Mouse (Mus musculus): ENCODE data around the gene Pacsin1. TPM values are rescaled to one million over a fixed set of nuclear protein-coding genes. Genes with fewer than 3 reads are reported as not detected.

Gene Pacsin1
- polyA plus RNA-seq, 1 experiment from 2014 or later: 1.3 TPM

DNA sequence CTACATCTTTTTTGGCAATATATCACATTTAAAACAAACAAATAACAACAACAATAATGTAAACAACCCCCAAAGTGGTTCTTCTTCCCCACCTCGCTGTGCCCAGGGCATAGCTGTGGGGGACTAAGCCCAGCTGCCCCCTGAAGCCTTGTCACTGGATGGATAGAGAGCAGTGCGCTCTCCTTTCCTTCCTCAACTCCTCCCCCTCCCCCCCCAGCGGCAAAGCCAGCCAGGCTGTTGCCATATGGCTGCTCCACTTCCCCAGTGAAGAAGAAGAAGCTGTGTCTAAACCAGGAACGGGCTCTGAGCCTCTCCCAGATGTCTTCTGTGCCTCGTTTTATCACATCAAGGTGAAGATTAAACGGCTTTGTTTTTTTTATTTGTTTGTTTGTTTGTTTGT lies 12.2 kb upstream of the Pacsin1 start:
- Histone ChIP-seq H3K4me3 (ENCODE audit: low read length) (no peak overlapping the region), H3K4me1 (ENCODE audit: control insufficient read depth, insufficient read depth, low read length) (peaks cover 10% of the 10 kb centered on the region), H3K4me2 (replicated peaks; ENCODE audit: low read depth, low read length) (no peak overlapping the region), H3K27me3 (ENCODE audit: control insufficient read depth, insufficient read depth, low read length) (no peaks in the 10 kb centered on the region), H3K9me3 (ENCODE audit: control insufficient read depth, low read length) (no peaks in the 10 kb centered on the region), H3K27ac (ENCODE audit: low read depth, low read length) (no peak overlapping the region), H3K9ac (ENCODE audit: low read depth, low read length) (no peak overlapping the region), H3K36me3 (ENCODE audit: control insufficient read depth, insufficient read depth, low read length) (no peaks in the 10 kb centered on the region)
- WGBS: 26% methylated on average over 6 of the region's 6 CpGs
- no peak for ATAC-seq (ENCODE audit: low FRiP score, low TSS enrichment)

DNA sequence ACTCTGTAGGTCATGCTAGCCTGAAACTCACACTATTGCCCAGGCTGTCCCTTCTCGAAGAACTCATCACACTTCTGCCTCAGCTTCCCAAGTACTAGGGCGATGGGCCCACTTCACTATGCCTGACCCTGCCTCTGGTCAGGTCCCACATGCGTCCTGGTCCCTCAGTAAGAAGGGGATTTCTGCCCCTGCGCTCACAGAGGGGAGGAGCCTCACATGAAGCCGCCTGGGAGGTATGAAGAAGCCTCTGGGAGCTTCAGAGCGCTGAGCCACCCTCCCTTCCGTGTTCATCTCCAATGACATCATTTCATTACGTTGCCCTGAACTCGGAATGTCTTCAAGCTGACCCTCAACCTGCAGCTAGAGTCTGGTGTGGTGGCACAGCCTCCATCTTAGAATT lies 11.6 kb upstream of the Pacsin1 start:
- Histone ChIP-seq H3K27ac (ENCODE audit: low read depth, low read length) (no peak overlapping the region), H3K9me3 (ENCODE audit: control insufficient read depth, low read length) (no peaks in the 10 kb centered on the region), H3K4me1 (ENCODE audit: control insufficient read depth, insufficient read depth, low read length) (peaks cover 10% of the 10 kb centered on the region), H3K36me3 (ENCODE audit: control insufficient read depth, insufficient read depth, low read length) (no peaks in the 10 kb centered on the region), H3K4me3 (ENCODE audit: low read length) (no peak overlapping the region), H3K27me3 (ENCODE audit: control insufficient read depth, insufficient read depth, low read length) (no peaks in the 10 kb centered on the region), H3K4me2 (replicated peaks; ENCODE audit: low read depth, low read length) (no peak overlapping the region), H3K9ac (ENCODE audit: low read depth, low read length) (no peak overlapping the region)
- ATAC-seq (ENCODE audit: low FRiP score, low TSS enrichment): no peak
- 82% methylated on average over 9 of the region's 9 CpGs for WGBS

DNA sequence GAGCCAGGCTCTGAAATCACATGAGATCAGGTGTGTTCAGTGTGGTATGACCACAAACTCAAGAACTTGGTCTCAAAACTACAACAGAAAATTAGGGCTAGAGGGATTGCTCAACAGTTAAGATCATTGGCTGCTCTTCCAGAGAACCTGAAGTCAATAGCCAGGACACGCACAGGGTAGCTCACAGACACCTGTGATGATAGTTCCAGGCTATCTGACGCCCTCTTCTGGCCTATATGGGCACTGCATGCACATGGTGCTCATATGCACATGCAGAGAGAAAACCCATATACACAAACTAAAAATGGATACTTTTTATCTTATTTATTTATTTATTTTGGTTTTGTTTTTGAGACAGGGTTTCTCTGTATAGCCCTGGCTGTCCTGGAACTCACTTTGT lies 10.7 kb upstream of the Pacsin1 start:
- WGBS: 55% methylated on average over 2 of the region's 2 CpGs

DNA sequence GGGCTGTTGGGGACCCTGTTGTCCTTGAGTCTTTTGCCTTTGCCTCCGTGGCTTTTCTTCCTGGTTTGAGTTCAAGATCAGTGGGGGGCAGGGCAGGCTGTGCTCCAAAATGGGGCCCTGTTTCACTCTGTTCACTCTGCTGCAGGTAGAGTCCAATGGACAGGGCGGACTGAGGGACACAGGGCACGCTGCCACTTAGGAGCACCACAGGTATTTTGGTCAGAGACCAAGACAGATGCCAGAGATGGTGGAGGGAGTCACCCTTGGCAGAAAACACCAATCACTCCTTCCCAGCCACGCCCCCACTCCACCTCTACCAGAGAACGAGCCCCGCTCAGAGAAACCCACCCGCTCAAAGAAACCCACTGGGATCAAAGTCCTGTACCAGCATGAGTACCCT lies 9.5 kb upstream of the Pacsin1 start:
- Histone ChIP-seq H3K4me3 (ENCODE audit: low read length) (no peak overlapping the region), H3K9me3 (ENCODE audit: control insufficient read depth, low read length) (no peaks in the 10 kb centered on the region), H3K27ac (ENCODE audit: low read depth, low read length) (no peak overlapping the region), H3K4me1 (ENCODE audit: control insufficient read depth, insufficient read depth, low read length) (peaks cover 10% of the 10 kb centered on the region), H3K4me2 (replicated peaks; ENCODE audit: low read depth, low read length) (no peak overlapping the region), H3K27me3 (ENCODE audit: control insufficient read depth, insufficient read depth, low read length) (no peaks in the 10 kb centered on the region; the same call in 1 of the 2 replicates), H3K9ac (ENCODE audit: low read depth, low read length) (no peak overlapping the region), H3K36me3 (ENCODE audit: control insufficient read depth, insufficient read depth, low read length) (no peaks in the 10 kb centered on the region)
- no peak for ATAC-seq (ENCODE audit: low FRiP score, low TSS enrichment)
- WGBS: 47% methylated on average over 7 of the region's 7 CpGs

More for the DNA sequence above, 10.7 kb upstream of the Pacsin1 start:
- no peak for ATAC-seq (ENCODE audit: low FRiP score, low TSS enrichment)
- Histone ChIP-seq H3K9me3 (ENCODE audit: control insufficient read depth, low read length) (no peaks in the 10 kb centered on the region), H3K27ac (ENCODE audit: low read depth, low read length) (no peak overlapping the region), H3K9ac (ENCODE audit: low read depth, low read length) (no peak overlapping the region), H3K27me3 (ENCODE audit: control insufficient read depth, insufficient read depth, low read length) (no peaks in the 10 kb centered on the region), H3K4me1 (ENCODE audit: control insufficient read depth, insufficient read depth, low read length) (peaks cover 10% of the 10 kb centered on the region), H3K4me3 (ENCODE audit: low read length) (no peak overlapping the region), H3K4me2 (replicated peaks; ENCODE audit: low read depth, low read length) (no peak overlapping the region), H3K36me3 (ENCODE audit: control insufficient read depth, insufficient read depth, low read length) (no peaks in the 10 kb centered on the region)

DNA sequence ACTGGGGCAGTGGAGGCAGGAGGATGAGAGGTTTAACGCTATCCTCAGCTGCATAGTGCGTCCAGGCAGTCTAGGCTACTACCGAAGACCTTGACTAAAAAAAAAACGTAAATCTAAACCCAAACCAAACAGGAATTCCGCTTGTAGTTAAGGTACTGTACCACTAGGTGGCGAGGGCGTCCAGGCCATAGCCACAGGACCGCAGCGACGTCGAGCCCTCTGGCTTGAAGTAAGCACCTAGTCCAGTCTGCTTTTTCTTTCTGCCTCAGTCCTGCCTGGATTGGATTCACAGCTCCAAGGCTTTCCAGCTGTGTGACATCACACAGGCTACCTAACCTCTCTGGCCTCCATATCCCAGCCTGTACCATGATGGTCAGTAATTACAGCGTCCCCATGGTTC lies 5.1 kb upstream of the Pacsin1 start:
- no peaks in the 10 kb centered on the region for H3K9me3 ChIP-seq (ENCODE audit: control insufficient read depth, low read length)
- H3K27ac ChIP-seq (ENCODE audit: low read depth, low read length): no peak overlapping the region
- H3K4me2 ChIP-seq (replicated peaks; ENCODE audit: low read depth, low read length): no peak overlapping the region
- no peak overlapping the region for H3K4me3 ChIP-seq (ENCODE audit: low read length)
- ATAC-seq (ENCODE audit: low FRiP score, low TSS enrichment): 0 out of 2 replicates have a peak, but pooled peaks have one; percentile 10
- 5% methylated on average over 12 of the region's 12 CpGs for WGBS
- H3K36me3 ChIP-seq (ENCODE audit: control insufficient read depth, insufficient read depth, low read length): no peaks in the 10 kb centered on the region
- H3K4me1 ChIP-seq (ENCODE audit: control insufficient read depth, insufficient read depth, low read length): no peaks in the 10 kb centered on the region
- no peak overlapping the region for H3K9ac ChIP-seq (ENCODE audit: low read depth, low read length)
- peaks cover 9% of the 10 kb centered on the region for H3K27me3 ChIP-seq (ENCODE audit: control insufficient read depth, insufficient read depth, low read length)

DNA sequence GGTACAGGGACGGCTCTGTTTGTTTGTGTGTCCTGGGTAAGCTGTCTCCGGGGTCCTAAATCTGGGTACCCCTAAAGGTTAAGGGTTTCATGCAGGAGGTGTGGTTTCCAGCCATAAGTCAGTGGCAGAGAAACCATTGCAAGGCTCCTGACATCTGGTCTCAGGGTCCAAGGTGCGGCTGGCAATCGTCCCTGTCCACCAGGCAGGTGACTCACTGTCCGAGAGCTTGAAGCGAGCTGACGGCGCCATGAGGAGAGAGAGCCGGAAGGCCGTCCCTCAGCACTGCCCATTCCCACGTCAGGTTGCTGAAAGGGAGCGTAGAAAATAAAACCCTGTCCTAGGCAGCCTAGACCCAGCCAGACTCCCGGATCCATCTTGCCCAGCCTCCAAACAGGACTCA lies 4.7 kb upstream of the Pacsin1 start:
- Histone ChIP-seq H3K9me3 (ENCODE audit: control insufficient read depth, low read length) (no peaks in the 10 kb centered on the region), H3K27me3 (ENCODE audit: control insufficient read depth, insufficient read depth, low read length) (peaks cover 14% of the 10 kb centered on the region), H3K4me1 (ENCODE audit: control insufficient read depth, insufficient read depth, low read length) (peaks cover 3% of the 10 kb centered on the region; the same call in 1 of the 2 replicates), H3K4me3 (ENCODE audit: low read length) (no peak overlapping the region), H3K36me3 (ENCODE audit: control insufficient read depth, insufficient read depth, low read length) (no peaks in the 10 kb centered on the region), H3K9ac (ENCODE audit: low read depth, low read length) (no peak overlapping the region), H3K27ac (ENCODE audit: low read depth, low read length) (no peak overlapping the region), H3K4me2 (replicated peaks; ENCODE audit: low read depth, low read length) (no peak overlapping the region)
- 74% methylated on average over 13 of the region's 13 CpGs for WGBS
- ATAC-seq (ENCODE audit: low FRiP score, low TSS enrichment): no peak

DNA sequence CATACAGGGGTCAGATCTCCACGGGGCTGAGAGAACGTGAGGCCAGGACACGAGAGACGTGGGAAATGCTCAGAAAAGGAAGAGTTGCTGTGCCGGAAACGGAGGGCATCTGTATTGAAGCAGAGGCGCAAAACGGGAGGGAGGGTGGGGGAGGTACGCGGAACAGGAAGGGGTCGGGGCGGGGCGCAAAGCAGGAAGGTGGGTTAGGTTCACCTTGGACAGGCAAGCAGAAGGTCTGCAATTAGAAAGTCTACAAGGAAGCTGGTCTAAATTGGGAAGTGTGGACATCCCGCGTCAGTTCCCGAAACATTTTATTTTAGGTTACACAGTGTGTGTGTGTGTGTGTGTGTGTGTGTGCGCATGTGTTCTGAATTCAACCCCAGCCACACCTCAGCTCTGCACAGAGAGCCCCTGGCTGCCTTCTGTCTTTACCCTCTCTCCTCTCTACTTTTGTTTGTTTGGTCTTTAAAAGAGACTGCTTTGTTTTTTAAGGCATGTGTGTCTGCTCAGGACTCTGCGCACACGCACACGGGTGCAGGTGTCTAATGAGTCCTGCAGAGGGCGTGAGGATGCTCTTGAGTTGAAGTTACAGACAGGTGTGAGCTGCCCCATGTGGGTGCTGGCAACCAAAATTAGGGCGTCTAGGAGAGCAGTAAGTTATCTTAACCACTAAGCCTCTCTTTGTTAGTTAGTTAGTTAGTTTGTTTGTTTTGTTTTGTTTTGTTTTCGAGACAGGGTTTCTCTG lies 3.1 kb upstream of the Pacsin1 start:
- Histone ChIP-seq H3K4me2 (replicated peaks; ENCODE audit: low read depth, low read length) (no peak overlapping the region), H3K27ac (ENCODE audit: low read depth, low read length) (no peak overlapping the region), H3K4me1 (ENCODE audit: control insufficient read depth, insufficient read depth, low read length) (peaks cover 7% of the 10 kb centered on the region; the same call in 1 of the 2 replicates), H3K27me3 (ENCODE audit: control insufficient read depth, insufficient read depth, low read length) (peaks cover 24% of the 10 kb centered on the region), H3K9me3 (ENCODE audit: control insufficient read depth, low read length) (no peaks in the 10 kb centered on the region), H3K36me3 (ENCODE audit: control insufficient read depth, insufficient read depth, low read length) (no peaks in the 10 kb centered on the region), H3K4me3 (ENCODE audit: low read length) (no peak overlapping the region), H3K9ac (ENCODE audit: low read depth, low read length) (no peak overlapping the region)
- ATAC-seq (ENCODE audit: low FRiP score, low TSS enrichment): no peak
- WGBS: 78% methylated on average over 23 of the region's 23 CpGs

DNA sequence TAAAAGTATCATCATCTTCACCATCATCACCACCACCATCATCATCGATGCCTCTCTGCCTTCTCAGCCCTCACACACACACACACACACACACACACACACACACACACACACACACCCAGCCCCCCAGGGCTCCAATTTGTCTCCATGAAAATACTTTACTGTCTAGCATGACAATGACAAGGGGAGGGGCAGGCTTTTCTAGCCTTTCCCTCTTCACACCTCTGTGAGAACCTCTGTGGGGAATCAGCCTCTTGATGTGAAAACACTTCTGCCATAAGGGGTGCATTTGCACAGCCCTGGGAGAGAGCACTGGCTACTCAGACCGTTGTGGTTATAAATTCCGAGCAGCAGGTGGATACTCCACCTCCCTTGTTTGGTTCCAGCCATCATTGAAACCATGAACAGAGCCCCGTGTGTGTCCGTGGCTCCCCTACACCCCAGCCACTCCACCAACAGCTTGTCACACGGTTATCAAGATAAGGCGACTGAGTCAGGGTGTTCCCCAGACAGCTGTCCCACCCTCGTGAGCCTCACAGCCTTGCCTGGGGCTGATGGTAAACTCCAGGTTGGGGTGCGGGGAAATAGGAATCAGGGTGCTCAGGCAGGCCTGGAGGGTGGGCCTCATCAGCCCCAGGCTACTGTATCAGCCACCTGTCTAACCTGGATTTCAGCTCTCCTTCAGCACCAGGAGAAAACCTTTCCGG lies 1.9 kb upstream of the Pacsin1 start:
- H3K4me1 ChIP-seq (ENCODE audit: control insufficient read depth, insufficient read depth, low read length): peaks cover 7% of the 10 kb centered on the region; the same call in 1 of the 2 replicates
- H3K36me3 ChIP-seq (ENCODE audit: control insufficient read depth, insufficient read depth, low read length): no peaks in the 10 kb centered on the region
- no peak overlapping the region for H3K4me2 ChIP-seq (replicated peaks; ENCODE audit: low read depth, low read length)
- H3K27me3 ChIP-seq (ENCODE audit: control insufficient read depth, insufficient read depth, low read length): peaks cover 24% of the 10 kb centered on the region
- H3K27ac ChIP-seq (ENCODE audit: low read depth, low read length): no peak overlapping the region
- no peak overlapping the region for H3K9ac ChIP-seq (ENCODE audit: low read depth, low read length)
- no peaks in the 10 kb centered on the region for H3K9me3 ChIP-seq (ENCODE audit: control insufficient read depth, low read length)
- ATAC-seq (ENCODE audit: low FRiP score, low TSS enrichment): no peak
- no peak overlapping the region for H3K4me3 ChIP-seq (ENCODE audit: low read length)
- 40% methylated on average over 10 of the region's 10 CpGs for WGBS

DNA sequence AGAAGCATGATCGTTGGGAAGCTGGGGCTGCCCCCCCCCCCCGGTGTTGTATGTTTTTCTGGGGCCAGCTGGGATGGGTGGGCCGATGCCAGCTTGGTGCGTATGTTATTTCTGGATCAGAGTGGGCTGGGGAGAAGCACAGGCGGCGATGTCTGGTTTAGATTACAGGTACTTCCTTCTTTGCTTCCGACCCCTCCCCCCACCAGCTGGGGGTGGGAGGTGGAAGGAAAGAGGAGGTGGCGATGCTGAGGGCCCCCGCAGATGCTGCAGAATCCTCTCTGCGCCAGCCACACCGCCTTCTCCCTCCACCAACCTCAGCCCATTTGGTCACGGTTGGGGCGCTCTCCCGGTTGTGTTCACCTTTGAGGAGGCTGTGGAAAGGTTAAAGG lies 696 bp downstream of the Pacsin1 start:
- Histone ChIP-seq H3K27me3 (ENCODE audit: control insufficient read depth, insufficient read depth, low read length) (peaks cover 24% of the 10 kb centered on the region), H3K4me1 (ENCODE audit: control insufficient read depth, insufficient read depth, low read length) (peaks cover 7% of the 10 kb centered on the region; the same call in 1 of the 2 replicates), H3K36me3 (ENCODE audit: control insufficient read depth, insufficient read depth, low read length) (no peaks in the 10 kb centered on the region), H3K4me3 (ENCODE audit: low read length) (peak overlapping the region; percentile 48), H3K27ac (ENCODE audit: low read depth, low read length) (no peak overlapping the region), H3K9me3 (ENCODE audit: control insufficient read depth, low read length) (peaks cover 2% of the 10 kb centered on the region; the same call in 1 of the 2 replicates), H3K4me2 (replicated peaks; ENCODE audit: low read depth, low read length) (peak overlapping the region; percentile 83), H3K9ac (ENCODE audit: low read depth, low read length) (peak overlapping the region; percentile 45; the same call in 1 of the 2 replicates)
- 1% methylated on average over 14 of the region's 14 CpGs for WGBS
- ATAC-seq (ENCODE audit: low FRiP score, low TSS enrichment): 0 out of 2 replicates have a peak, but pooled peaks have one; percentile 21

Data from kidney, embryonic 14.5 days (tissue).